Mouse (Mus musculus) brain, embryonic 14.5 days (tissue): ENCODE measurements around the gene Blmh.

Experiments
- CTCF ChIP-seq: fragments of 200-500 bp; IDR thresholded peaks from 2 replicates; pipeline ENCODE4 v1.5.1; 2012; ENCODE audit warnings: inconsistent platforms, mild to moderate bottlenecking, moderate library complexity, borderline replicate concordance; ENCODE audit not compliant: insufficient read depth, insufficient read length; ENCODE audit errors: extremely low read depth
- POLR2A ChIP-seq: fragments of 200-500 bp; IDR thresholded peaks from 2 replicates; pipeline ENCODE4 v1.6.1; 2012; ENCODE audit warnings: mild to moderate bottlenecking, inconsistent platforms, borderline replicate concordance; ENCODE audit not compliant: poor library complexity, insufficient read depth, insufficient read length, severe bottlenecking; ENCODE audit errors: extremely low read depth

GRCm38 (mm10) chr11:76889339-76890164 is 35.1 kb upstream of the Blmh start:
- no peak for TF ChIP-seq CTCF
- TF ChIP-seq POLR2A: no peak
